ENCODE assay signal across 8 mouse cellular contexts in the genomic region with DNA sequence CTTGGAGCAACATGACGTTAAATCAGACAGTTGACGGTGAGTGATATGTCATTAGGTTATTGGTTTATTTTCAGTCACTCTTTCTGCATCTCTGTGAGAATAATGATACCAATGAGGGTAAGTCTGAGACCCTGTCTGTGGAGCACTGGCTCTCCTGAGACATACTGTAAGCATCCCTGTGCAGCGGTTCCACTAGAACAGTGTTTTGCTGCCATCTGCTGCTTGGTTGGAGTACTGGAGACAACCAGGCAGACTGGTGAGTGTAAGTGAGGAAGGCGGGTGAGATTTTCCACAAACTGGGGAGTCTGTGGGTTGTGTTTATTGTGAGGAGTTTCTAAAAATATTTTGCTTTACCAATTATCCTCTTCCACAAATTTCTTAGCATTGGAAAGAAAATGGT.
A peak's percentile ranks its signal among the peaks of the same experiment; 100 is the strongest.
DNase-seq lines count a peak whose midpoint lies in the region; ATAC-seq lines count a peak whose summit lies in the region.

No protein-coding gene starts in this region.

- H3K27ac ChIP-seq in forebrain, embryonic 16.5 days (ENCODE audit: low read length) = no peak overlapping the region
- no peak overlapping the region for H3K27ac ChIP-seq in hindbrain, embryonic 13.5 days

- no peak overlapping the region for H3K9ac ChIP-seq in forebrain, embryonic 16.5 days (replicated peaks; ENCODE audit: low read depth, low read length)
- no peak overlapping the region for H3K9ac ChIP-seq in hindbrain, embryonic 13.5 days

- H3K4me3 ChIP-seq in forebrain, embryonic 16.5 days (replicated peaks; ENCODE audit: low read length) = no peak overlapping the region
- no peak overlapping the region for H3K4me3 ChIP-seq in hindbrain, embryonic 13.5 days

- no peaks in the 10 kb centered on the region for H3K36me3 ChIP-seq in forebrain, embryonic 16.5 days (ENCODE audit: control insufficient read depth, insufficient read depth)
- no peaks in the 10 kb centered on the region for H3K36me3 ChIP-seq in hindbrain, embryonic 13.5 days

- peak; percentile 92 for ATAC-seq in forebrain, embryonic 16.5 days
- ATAC-seq in hindbrain, embryonic 13.5 days (ENCODE audit: low FRiP score) = peak; percentile 68
- no peak for ATAC-seq in erythroid progenitor cell, adult 5-6 weeks (replicated peaks; ENCODE audit: low FRiP score, poor library complexity, severe bottlenecking)

- no peak overlapping the region for H3K4me2 ChIP-seq in forebrain, embryonic 16.5 days (ENCODE audit: low read length)
- H3K4me2 ChIP-seq in hindbrain, embryonic 13.5 days = no peak overlapping the region

- H3K4me1 ChIP-seq in forebrain, embryonic 16.5 days (replicated peaks; ENCODE audit: control insufficient read depth, insufficient read depth, low read length) = no peaks in the 10 kb centered on the region
- H3K4me1 ChIP-seq in hindbrain, embryonic 13.5 days (replicated peaks) = no peaks in the 10 kb centered on the region

- H3K9me3 ChIP-seq in forebrain, embryonic 16.5 days (ENCODE audit: control insufficient read depth, low read length) = no peaks in the 10 kb centered on the region
- no peaks in the 10 kb centered on the region for H3K9me3 ChIP-seq in hindbrain, embryonic 13.5 days

- 42% methylated on average over 4 of the region's 4 CpGs for WGBS in forebrain, embryonic 16.5 days
- 45% methylated on average over 4 of the region's 4 CpGs for WGBS in hindbrain, embryonic 13.5 days

- H3K27me3 ChIP-seq in forebrain, embryonic 16.5 days (replicated peaks; ENCODE audit: control insufficient read depth, insufficient read depth, low read length) = no peaks in the 10 kb centered on the region
- no peaks in the 10 kb centered on the region for H3K27me3 ChIP-seq in hindbrain, embryonic 13.5 days

- peak; percentile 70 for DNase-seq in R1 (ENCODE audit: low read depth, low spot score)
- peak; percentile 30 for DNase-seq in cerebellum, adult 11-12 months
- DNase-seq in layer of hippocampus, postnatal 14 days (ENCODE audit: low spot score in 2 of 2) = peak; percentile 75 to 82
- peak; percentile 86 for DNase-seq in lung, postnatal 36 days
- DNase-seq in right cerebral cortex, postnatal 14 days = peak; percentile 82

Comparison
In these comparisons a context has a peak if more than half of its experiments do, and no peak if none do; other contexts are left out.
1. DNase-seq: peak in every context shown above with its lines; median percentile 86 in lung, postnatal 36 days; 82 in right cerebral cortex, postnatal 14 days; 78 in layer of hippocampus, postnatal 14 days; 70 in R1; 30 in cerebellum, adult 11-12 months.